Mouse (Mus musculus) heart, postnatal 36 days (tissue): ENCODE measurements around the gene 3110082J24Rik. TPM values are rescaled to one million over a fixed set of nuclear protein-coding genes. Genes with fewer than 3 reads are reported as not detected.

ENCODE experiments used
- DNase-seq, 2 experiments: peaks; one replicate each; pipeline ENCODE4 v3.0.0; 2021 to 2022
- intact Hi-C: fragments of 180-260 bp; cut with DNase I; formaldehyde crosslinking; loops from one replicate; pipeline ENCODE4 v1.15.1; 2025
- total RNA-seq, 2 experiments: library from RNA; stranded (reverse); gene quantifications; 2 replicates each; pipeline ENCODE4 v1.2.3; 2021

3110082J24Rik gene
- total RNA-seq, 2 experiments from 2014 or later = not detected

DNA sequence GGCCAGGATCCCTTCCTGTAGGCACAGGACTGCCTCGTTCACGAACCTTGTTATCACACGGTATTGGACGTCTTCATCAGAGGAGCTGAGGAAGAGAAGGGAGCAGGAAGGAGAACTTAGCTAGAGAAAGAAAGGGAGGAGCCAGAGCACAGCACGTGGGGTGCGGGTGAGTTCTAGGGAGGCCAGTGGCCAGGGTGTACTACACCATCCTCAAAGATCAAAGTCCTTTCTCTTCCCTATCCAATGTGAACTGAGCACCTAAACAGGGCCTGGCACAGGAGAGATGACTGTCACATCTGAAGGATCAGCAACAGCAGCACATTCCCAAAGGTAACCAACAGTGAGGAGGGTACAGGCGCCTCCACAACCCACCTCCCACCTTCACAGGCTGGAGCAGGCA is 14.2 kb upstream of the 3110082J24Rik start:
- intact Hi-C loops = no loop called here
- DNase-seq = no peak

DNA sequence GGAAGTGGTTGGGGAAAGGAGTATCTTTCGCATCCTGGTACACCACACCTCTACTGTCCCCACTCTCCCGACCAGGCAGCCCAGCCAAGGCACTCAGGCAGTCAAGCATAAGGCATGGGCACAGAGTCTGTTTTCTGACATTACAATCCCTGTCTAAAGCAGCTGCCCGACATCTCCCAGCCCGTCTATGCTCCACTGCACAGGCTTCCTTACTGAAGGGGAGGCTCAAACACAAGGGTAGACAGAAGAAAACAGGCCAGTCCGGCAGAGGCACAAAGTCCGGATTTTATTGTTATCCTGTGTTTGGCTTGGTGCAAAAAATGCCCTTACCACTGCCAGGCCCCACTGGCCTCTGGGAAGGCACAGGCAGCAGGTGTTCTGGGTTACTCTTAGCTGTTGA is 13.3 kb upstream of the 3110082J24Rik start:
- DNase-seq = no peak
- intact Hi-C loops = no loop called here

DNA sequence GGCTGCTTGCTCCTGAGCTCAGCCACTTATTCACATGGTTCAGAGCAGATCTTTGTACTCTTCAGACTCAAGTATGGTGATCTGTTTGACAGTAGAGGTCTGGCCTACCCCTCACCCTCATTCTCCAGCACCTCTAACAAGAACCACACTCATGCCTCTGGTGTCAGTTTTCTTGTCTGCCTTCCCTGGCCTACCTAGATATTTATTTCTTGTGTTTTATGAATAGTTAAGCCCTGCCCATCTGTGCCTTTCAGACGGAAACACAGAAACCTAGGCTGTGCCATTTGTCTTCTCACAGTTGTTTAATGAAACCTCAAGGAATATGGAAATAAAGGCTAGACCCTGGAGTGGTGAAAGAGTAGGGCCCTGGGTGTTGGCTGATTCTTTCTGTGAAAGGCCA is 12.1 kb upstream of the 3110082J24Rik start:
- intact Hi-C loops = no loop called here
- DNase-seq = no peak

DNA sequence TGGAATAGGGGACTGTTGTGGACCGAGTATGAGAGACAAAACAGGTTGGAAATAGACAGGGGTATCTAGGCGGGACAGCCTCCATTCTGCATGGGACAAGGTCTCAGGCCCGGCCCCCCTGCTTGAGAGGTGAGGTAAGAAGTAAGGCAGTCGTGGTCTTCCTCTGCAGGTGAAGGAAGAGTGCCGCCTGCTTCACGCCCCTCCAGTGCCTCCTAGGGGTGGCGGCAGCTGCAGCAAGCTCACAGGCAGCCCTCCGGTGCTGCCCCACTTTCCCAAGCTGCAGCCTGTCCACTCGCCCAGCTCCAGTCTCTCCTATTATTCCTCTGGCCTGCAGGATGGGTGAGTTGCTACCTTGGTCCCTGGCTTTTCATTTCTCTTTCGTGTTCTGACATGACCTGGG is 9.8 kb upstream of the 3110082J24Rik start:
- no peak for DNase-seq
- intact Hi-C loops = no loop called here

DNA sequence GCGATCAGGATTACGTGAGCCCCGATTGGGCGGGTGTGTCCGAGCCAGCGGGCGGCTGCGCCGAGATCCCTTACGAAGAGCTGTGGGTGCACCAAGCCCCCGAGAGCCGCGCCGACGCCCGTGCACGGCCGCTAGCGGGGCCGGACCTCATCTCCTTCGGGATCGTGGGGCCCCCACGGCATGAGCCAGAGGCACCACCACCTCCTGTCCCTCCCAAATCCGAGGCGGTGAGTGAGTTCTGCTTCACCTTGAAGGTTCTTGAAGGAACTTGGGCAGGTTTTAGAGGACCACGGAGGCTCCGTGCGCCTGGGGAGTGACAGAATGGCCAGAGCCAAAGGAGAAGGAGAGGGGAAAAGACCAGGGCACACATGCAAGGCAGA is 8.9 kb upstream of the 3110082J24Rik start:
- DNase-seq = no peak
- intact Hi-C loops = loop anchor here (5.0 kb wide), 1 partner anchor 292 kb away; no protein-coding TSS in a partner anchor

DNA sequence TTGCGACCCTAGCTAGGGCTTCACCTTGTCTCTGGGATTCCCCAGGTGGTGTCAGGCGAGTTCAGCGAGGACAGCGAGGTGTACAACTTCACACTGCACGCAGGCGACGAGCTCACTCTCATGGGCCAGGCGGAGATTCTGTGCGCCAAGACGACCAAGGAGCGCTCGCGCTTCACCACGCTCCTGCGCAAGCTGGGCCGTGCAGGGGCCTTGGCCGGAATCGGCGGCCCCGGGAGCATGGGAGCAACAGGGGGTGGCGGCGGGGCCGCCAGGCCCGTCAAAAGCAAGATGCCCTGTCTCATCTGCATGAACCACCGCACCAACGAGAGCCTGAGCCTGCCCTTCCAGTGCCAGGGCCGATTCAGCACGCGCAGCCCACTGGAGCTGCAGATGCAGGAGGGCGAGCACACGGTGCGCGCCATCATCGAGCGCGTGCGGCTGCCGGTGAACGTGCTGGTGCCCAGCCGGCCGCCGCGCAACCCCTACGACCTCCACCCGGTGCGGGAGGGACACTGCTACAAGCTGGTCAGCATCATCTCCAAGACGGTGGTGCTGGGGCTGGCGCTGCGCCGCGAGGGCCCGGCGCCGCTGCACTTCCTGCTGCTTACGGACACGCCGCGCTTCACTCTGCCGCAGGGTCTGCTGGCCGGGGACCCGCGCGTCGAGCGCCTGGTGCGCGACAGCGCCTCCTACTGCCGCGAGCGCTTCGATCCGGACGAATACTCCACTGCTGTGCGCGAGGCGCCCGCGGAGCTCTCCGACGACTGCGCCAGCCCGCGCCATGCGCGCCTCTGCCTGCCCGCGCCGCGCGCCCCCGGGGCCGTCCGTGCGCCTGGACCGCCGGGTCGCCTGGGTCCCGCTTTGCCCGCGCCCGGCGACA is 8.2 kb upstream of the 3110082J24Rik start:
- intact Hi-C loops = loop anchor here (5.0 kb wide), 1 partner anchor 292 kb away; no protein-coding TSS in a partner anchor
- peak; percentile 70 to 74 for DNase-seq

DNA sequence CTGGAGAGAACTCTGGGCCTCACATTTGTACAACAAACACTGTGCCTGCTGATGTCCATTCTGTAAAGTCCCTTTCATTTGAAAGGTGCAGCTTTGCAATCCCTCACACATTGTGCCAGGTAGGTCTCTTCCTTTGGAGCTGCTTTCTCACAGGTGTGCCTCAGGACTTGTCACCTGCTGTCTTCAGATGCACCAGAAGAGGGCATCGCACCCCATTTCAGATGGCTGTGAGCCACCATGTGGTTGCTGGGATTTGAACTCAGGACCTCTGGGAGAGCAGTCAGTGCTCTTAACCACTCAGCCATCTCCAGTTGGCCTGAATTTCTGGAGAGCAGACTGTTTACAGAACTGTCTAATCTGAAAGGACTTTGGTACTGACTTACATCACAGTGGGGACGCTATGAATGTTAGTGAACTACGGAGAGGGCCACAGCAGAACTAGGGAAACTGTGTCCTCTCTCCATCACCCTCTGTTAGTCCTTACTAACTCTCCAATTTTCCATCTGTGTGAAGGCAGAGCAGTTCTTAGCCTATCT is 6.7 kb upstream of the 3110082J24Rik start:
- no peak for DNase-seq
- intact Hi-C loops = loop anchor here (5.0 kb wide), 1 partner anchor 290 kb away; no protein-coding TSS in a partner anchor

DNA sequence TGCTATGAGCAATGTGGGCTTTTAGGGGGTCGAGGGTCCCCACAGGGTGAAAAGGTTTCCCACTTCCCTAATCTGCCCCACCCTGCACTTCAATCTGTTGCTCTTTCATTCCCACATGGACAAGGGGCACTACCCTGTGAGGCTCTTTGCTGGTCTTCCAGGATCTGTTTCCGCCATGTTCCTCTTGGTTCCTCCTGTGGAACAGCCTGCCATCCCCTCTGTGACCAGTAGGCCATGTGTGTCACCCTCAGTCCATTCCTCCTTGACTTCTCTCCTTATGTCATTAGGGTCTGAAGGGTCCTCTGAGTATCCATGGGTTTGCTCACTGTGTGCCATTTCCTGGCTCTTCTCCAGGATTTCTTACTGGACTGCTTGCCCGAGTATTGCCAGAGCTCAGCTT is 5.9 kb upstream of the 3110082J24Rik start:
- intact Hi-C loops = loop anchor here (5.0 kb wide), 1 partner anchor 289 kb away; no protein-coding TSS in a partner anchor

DNA sequence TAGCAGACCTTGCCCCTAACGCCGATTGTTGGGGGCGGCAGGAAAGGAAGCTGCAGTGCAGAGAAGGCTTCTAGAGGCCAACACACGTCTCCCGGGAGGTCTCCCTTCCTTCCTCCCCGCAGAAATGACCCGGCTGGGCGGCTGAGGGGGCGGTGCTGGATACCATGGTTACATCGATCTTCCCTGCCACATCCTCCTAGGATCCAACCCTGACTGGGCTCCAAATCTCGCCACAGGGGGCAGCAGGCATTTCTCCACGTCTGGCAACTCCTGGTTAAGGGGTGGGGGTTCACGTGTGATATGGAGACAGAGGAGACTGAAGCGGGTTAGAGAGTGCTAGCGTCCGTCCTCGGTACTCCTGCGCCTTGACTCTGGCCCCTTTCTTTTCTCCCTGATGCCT is 5.2 kb upstream of the 3110082J24Rik start:
- intact Hi-C loops = loop anchor here (5.0 kb wide), 1 partner anchor 289 kb away; no protein-coding TSS in a partner anchor
- peak in 1 of 2 experiments; percentile 36 for DNase-seq

More for the DNA sequence above, 5.9 kb upstream of the 3110082J24Rik start:
- no peak for DNase-seq

DNA sequence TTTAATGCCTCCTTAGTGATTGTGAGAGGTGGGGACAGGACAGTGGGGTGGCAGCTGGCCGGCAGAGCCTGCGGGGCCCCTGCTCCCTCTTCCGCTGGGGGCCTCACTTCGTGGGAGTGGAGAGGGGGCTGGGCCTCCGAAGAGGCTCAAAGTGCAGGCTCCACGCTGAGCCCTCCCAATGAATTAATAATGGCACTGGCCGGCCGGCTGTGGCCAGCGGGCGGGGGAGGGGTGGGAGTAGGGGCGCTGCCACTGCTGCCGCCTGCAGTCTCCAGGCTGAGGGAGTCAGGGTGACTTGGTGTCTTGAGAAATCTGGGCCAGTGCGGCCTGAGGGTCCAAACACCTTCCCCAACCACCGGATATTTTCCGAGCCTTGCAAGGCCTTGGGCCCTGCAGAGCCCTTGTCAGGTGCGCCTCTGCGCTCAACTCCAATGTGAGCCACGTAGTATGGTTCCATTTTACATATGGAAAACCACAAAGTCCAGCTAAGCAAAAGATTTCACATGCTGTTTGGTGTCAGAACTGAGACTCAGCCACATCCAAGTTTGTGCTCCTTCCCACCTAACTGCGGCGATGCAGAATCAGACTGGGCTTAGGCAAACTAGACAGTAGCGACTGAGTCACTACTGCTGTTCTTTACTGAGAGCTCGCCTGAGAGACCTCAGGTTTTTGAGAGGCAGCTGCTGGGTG is 4.6 kb upstream of the 3110082J24Rik start:
- intact Hi-C loops = loop anchor here (5.0 kb wide), 1 partner anchor 288 kb away; no protein-coding TSS in a partner anchor
- DNase-seq = no peak

DNA sequence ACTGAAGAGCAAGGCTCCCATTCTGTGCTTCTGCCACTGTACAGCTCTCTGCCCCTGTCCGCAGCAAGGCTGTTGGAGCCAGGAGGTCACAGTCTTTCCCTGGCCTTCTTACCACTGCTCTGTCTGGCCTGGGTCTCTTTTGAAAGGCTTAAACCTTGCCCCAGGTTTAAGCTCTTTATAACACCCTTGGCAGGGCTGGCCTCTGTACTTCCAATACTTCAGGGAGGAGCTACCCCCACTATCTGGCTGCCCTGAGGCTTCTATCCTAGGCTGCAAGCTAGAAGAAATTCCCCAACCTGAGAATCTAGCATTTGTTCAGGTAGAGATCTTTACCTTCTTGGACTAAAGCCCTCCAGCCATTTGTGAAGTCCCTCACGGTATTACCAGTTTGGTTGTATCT is 4.0 kb upstream of the 3110082J24Rik start:
- DNase-seq = no peak
- intact Hi-C loops = loop anchor here (5.0 kb wide), 1 partner anchor 288 kb away; no protein-coding TSS in a partner anchor

DNA sequence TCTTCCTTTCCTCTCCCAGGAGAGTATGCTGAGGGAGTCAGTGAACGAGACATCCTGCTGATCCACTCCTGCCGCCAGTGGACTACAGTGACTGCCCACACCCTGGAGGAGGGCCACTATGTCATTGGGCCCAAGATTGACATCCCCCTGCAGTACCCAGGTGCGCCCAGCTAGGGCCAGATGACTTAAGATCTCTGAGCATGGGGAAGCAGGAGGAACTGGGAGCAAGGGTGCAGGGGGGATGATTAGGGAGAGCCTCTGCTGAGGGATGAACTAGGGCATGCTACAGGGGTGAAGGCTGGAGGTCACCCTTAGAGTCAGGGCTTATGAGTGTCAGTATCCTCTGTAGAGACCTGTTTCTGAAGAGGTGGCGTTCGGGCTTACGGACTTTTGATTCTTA is 2.3 kb upstream of the 3110082J24Rik start:
- intact Hi-C loops = no loop called here
- no peak for DNase-seq

DNA sequence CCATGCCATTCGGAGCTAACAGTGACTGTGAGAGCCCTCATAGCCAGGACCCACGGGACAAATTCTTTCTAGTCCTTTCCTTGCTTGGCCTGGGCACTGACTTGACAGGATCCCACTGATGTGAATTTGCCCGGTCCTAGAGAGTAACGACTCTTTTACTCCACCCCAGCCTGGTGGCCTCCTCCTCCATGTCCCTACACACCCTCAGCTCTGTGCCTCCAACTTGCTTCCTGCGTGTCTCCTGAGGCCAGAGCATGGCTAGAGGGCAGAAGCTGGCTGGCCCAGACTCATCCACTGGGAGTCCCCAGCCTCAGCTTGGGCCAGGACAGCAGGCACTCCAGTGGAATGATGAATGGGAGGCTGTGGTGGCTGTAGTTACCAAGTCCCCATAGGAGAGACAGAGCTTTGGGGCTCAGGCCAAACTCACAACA is 1.7 kb upstream of the 3110082J24Rik start:
- intact Hi-C loops = no loop called here
- no peak for DNase-seq

DNA sequence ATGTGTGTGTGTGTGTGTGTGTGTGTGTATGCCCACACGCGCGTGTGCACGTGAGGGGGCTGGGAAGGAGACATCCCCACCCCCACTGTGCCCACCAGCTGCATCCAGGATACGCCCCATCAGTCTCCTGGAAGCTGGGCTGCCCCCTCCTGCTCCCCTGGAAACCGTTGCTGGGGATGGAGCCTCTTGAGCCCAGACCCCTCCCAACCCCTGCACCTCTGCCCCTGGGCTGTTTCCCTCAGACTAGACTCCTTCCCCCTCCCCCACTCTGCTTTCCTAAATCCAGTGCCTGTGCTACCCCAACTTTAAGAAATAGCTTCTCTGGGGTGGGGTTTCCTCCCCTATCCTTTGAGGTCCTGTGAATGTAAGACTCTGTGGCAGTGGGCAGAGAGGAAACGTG is 1.3 kb upstream of the 3110082J24Rik start:
- intact Hi-C loops = no loop called here
- no peak for DNase-seq

DNA sequence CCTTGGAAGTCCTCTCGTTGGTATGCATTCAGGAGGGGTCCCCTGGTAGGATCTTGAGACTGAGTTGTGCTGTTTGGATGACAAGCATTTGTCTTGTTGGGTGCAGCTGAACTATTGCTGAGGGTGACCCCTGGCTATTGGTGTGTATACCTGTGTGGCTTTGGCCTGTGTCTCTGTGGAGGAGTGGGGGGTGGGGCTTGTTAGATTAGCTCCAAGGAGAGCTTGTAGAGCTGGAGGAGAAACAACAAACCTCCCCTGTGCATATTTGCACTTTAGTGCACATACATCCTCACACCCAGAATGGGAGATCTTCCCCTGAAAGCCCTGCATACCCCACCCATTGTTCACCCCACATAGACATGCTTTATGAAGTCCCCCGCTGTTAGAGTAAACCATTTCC is 870 bp upstream of the 3110082J24Rik start:
- intact Hi-C loops = no loop called here
- DNase-seq = no peak

DNA sequence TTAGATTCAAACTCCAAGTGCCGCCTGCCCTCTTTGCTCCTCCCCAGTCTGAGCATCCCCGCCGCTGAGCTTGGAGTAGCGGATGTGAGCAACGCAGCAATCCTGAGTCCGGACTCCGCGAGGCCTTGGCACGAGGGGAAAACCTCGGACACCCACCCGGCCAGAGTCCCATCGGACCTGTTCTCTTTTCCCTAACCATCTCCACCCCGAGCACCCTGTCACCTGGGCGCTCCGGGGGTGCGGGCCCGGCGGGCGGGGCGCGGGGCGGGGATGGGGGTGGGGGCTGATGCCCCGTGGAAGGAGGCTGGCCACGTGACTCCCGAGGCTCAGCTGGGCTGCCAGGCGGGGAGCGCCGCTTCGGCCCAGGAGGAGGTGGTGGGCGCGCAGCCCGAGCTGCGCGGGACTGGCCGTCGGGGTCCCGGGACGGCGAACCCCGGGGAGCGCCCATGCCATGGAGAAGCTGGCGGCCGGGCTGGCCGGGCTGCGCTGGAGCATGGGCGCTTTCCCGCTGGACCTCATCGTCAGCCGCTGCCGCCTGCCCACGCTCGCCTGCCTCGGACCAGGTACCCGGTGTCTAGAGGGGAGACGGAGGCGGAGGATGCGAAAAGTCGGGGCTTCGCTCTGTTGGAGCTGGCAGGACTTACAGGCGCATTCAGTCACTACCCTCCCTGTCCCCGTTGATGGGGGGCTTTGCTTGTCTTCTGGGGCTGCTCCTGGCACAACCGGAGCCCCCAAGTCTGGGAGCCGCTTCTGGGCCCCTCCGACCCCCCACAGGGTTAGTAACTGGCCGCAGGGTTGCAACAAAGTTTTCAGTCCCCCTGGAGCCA is 832 bp downstream of the 3110082J24Rik start, which contains the start of gene Garem2:
TSS of gene Garem2 (plus strand) at position 321 of the 827 bp plus-strand sequence.
- intact Hi-C loops = no loop called here
- no peak for DNase-seq

DNA sequence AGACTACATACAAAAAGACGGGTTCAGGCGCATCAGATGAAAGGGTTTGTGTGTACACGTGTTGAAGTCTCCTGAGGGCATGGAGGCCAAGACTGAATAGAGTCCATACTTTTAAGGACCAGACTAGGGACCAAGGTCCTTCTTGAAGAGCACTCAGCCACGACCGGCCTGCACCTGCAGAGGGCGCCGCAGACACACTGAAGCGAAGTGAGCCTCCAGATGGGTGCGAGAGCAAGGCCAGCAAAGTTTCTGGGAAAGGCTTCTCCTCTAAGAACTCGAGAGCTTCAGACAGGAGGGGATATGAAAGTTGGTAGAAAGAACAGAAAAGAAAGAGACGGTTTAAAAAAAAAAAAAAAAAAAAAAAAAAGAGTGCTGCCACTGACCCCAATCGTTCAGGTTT is 1.5 kb downstream of the 3110082J24Rik start:
- intact Hi-C loops = no loop called here
- DNase-seq = peak in 1 of 2 experiments; percentile 59

DNA sequence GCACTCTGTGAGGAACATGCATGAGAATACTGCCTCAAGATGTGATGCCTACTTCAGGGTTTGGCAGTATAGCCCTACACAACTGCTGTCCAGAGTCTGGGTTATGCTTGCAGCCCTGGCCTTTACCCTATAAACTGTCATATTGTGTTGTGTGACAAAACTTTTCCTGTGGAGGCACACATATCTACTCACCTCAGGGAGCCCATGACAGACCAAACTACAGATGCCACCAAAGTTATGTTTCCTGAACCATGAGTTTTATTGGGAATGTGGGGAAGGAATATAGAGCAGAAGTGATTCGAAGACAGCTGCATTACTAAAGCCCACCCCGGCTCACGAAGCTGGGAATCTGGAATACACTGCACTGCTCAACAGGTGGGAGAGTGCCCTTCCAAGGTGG is 2.5 kb downstream of the 3110082J24Rik start:
- DNase-seq = no peak

DNA sequence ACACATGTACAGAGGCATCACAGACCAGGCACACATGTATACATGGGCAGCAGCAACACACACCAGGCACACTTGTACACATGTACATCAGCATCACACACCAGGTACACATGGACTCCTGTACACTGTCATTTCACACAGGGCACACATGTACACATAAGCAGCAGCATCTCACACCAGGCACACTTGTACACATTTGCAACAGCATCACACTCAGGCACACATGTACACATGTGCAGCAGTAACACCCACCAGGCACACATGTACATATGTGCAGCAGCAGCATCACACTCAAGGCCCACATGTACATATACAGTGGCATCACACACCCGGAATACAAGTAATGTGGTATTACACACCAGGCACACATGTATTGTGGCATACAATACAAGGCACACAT is 7.6 kb downstream of the 3110082J24Rik start:
- DNase-seq = no peak
- intact Hi-C loops = no loop called here

More for the DNA sequence above, 2.5 kb downstream of the 3110082J24Rik start:
- intact Hi-C loops = no loop called here

DNA sequence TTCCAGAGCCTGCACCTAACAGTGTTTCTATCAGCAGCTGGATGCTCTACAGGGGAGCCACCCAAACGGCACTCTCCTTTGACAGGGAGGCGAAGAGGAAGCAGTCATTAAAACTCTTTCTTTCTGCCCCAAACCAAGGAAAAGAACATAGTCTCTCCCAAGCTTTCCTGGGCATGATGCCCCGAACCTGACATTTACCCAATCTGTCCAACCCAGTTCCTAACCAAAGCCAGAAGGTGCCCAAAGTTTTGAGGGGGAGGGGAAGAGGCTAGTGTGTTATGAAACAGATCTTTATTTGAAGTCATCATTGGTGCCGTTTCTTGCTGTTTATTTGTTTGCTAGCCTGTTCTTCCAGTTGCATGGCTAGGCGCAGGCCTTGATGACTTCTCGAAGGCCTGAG is 10.2 kb downstream of the 3110082J24Rik start:
- intact Hi-C loops = no loop called here
- DNase-seq = no peak
